Mouse (Mus musculus): ENCODE measurements around the gene CT030661.1.
"Not testable (repeated sequence)": the region's sequence is repeated elsewhere in the genome, so short reads cannot be mapped to it uniquely, and the experiment has no call there.

- TF ChIP-seq CTCF, EP300 (IDR thresholded peaks at IDR 0.05; ENCODE audit: low read depth): not testable (repeated sequence)
Measured at GRCm38 (mm10) chr17:22315247-22315646, 610 bp upstream of the CT030661.1 start.
